Mouse (Mus musculus) cortical plate, adult 2 months (tissue): Measurements from ENCODE around the gene Ccl11.

Experiments
- CTCF ChIP-seq: fragments of 200-500 bp; IDR thresholded peaks from 2 replicates; pipeline ENCODE4 v1.5.1; 2011; ENCODE audit warnings: mild to moderate bottlenecking, control low read depth, low read length; ENCODE audit not compliant: insufficient read depth; ENCODE audit errors: extremely low read depth
- POLR2A ChIP-seq: fragments of 200-500 bp; IDR thresholded peaks from 2 replicates; pipeline ENCODE4 v1.6.1; 2011; ENCODE audit warnings: mild to moderate bottlenecking, low read length, control low read depth; ENCODE audit not compliant: insufficient read depth; ENCODE audit errors: extremely low read depth

GRCm38 (mm10) chr11:82062226-82062625 lies 4.6 kb downstream of the Ccl11 start:
- no peak for TF ChIP-seq CTCF
- TF ChIP-seq POLR2A = no peak
